Mouse (Mus musculus): ENCODE results near the gene Robo3.

DNA sequence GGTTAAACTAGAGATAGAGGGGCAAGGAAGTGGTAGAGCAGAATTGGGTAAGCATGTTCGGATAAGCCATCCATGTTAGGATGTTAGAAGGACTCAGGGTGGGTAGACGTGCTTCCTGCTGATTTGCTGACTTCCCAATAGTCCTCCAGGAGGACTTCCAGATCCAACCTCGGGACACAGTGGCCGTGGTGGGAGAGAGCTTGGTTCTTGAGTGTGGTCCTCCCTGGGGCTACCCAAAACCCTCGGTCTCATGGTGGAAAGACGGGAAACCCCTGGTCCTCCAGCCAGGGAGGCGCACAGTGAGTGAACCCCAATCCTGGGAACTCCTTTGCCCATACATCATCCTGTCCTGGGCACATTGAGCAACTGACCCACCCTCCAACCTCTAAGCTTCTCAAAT, 30.0 kb downstream of the Robo3 start:
- TF ChIP-seq CTCF (IDR thresholded peaks at IDR 0.05; ENCODE audit: low read depth), result no peak
- TF ChIP-seq EP300 (optimal IDR thresholded peaks at IDR 0.05), result no peak

Measured in stomach, postnatal 0 days (tissue).